Mouse (Mus musculus): ENCODE results near the gene Cyp2f2. TPM values are rescaled to one million over a fixed set of nuclear protein-coding genes. Genes with fewer than 3 reads are reported as not detected.
A peak's percentile ranks its signal among the peaks of the same experiment; 100 is the strongest.

The Cyp2f2 gene
- polyA plus RNA-seq, 1 experiment from 2014 or later, result not detected

- Histone ChIP-seq H3K4me2 (ENCODE audit: low read depth) (peak within 1 kb of the TSS; percentile 63), H3K9me3 (ENCODE audit: control insufficient read depth, low read length) (no peaks in the 10 kb centered on the region), H3K36me3 (ENCODE audit: control insufficient read depth, insufficient read depth, low read length) (0 out of 2 replicates have a peak, but pooled peaks cover 2% of the 10 kb centered on the region), H3K27ac (ENCODE audit: low read depth, low read length) (peak within 1 kb of the TSS; percentile 94), H3K4me3 (ENCODE audit: low read depth, low read length) (peak within 1 kb of the TSS; percentile 72), H3K4me1 (ENCODE audit: control insufficient read depth, insufficient read depth, low read length) (peaks cover 20% of the 10 kb centered on the region), H3K9ac (ENCODE audit: low read length) (peak within 1 kb of the TSS; percentile 87), H3K27me3 (ENCODE audit: control insufficient read depth, insufficient read depth, low read length) (no peaks in the 10 kb centered on the region)
- peak; percentile 77 for ATAC-seq (ENCODE audit: insufficient read depth, low FRiP score, low TSS enrichment)
- WGBS, result 2% methylated on average over 44 of the region's 61 CpGs
- DNase-seq (ENCODE audit: low spot score), result peak; percentile 94
Observed at GRCm38 (mm10) chr7:27166614-27167474, 47.1 kb downstream of the Cyp2f2 start, which contains the start of gene Egln2. Gene Egln2 (minus strand): TSS chr7:27166802.

- Histone ChIP-seq H3K27ac (ENCODE audit: low read depth, low read length) (0 out of 2 replicates have a peak overlapping the region, but pooled peaks have one; percentile 60), H3K4me3 (ENCODE audit: low read depth, low read length) (peak overlapping the region; percentile 72), H3K9me3 (ENCODE audit: control insufficient read depth, low read length) (no peaks in the 10 kb centered on the region), H3K4me2 (ENCODE audit: low read depth) (peak overlapping the region; percentile 63), H3K4me1 (ENCODE audit: control insufficient read depth, insufficient read depth, low read length) (peaks cover 20% of the 10 kb centered on the region), H3K9ac (ENCODE audit: low read length) (peak overlapping the region; percentile 33), H3K27me3 (ENCODE audit: control insufficient read depth, insufficient read depth, low read length) (no peaks in the 10 kb centered on the region), H3K36me3 (ENCODE audit: control insufficient read depth, insufficient read depth, low read length) (no peaks in the 10 kb centered on the region)
- DNase-seq (ENCODE audit: low spot score) (no peak), ATAC-seq (ENCODE audit: insufficient read depth, low FRiP score, low TSS enrichment) (no peak)
- WGBS, result 75% methylated on average over 11 of the region's 11 CpGs
Observed at GRCm38 (mm10) chr7:27167475-27168094, 47.9 kb downstream of the Cyp2f2 start.

GRCm38 (mm10) chr7:27168371-27168770 lies 48.7 kb downstream of the Cyp2f2 start:
- peaks cover 20% of the 10 kb centered on the region for H3K4me1 ChIP-seq (ENCODE audit: control insufficient read depth, insufficient read depth, low read length)
- H3K9ac ChIP-seq (ENCODE audit: low read length), result no peak overlapping the region
- H3K9me3 ChIP-seq (ENCODE audit: control insufficient read depth, low read length), result no peaks in the 10 kb centered on the region
- peaks cover 2% of the 10 kb centered on the region; the same call in 1 of the 2 replicates for H3K36me3 ChIP-seq (ENCODE audit: control insufficient read depth, insufficient read depth, low read length)
- H3K27me3 ChIP-seq (ENCODE audit: control insufficient read depth, insufficient read depth, low read length), result no peaks in the 10 kb centered on the region
- H3K4me3 ChIP-seq (ENCODE audit: low read depth, low read length), result no peak overlapping the region
- no peak overlapping the region for H3K27ac ChIP-seq (ENCODE audit: low read depth, low read length)
- no peak overlapping the region for H3K4me2 ChIP-seq (ENCODE audit: low read depth)
- ATAC-seq (ENCODE audit: insufficient read depth, low FRiP score, low TSS enrichment) (no peak), DNase-seq (ENCODE audit: low spot score) (no peak)
- WGBS, result 91% methylated on average over 5 of the region's 5 CpGs

GRCm38 (mm10) chr7:27170981-27171380 lies 51.3 kb downstream of the Cyp2f2 start:
- no peaks in the 10 kb centered on the region; the same call in 1 of the 2 replicates for H3K4me1 ChIP-seq (ENCODE audit: control insufficient read depth, insufficient read depth, low read length)
- DNase-seq (ENCODE audit: low spot score) (no peak), ATAC-seq (ENCODE audit: insufficient read depth, low FRiP score, low TSS enrichment) (no peak)
- WGBS, result 92% methylated on average over 3 of the region's 3 CpGs
- no peaks in the 10 kb centered on the region for H3K9me3 ChIP-seq (ENCODE audit: control insufficient read depth, low read length)
- H3K36me3 ChIP-seq (ENCODE audit: control insufficient read depth, insufficient read depth, low read length), result peaks cover 2% of the 10 kb centered on the region; the same call in 1 of the 2 replicates
- H3K27ac ChIP-seq (ENCODE audit: low read depth, low read length), result no peak overlapping the region
- H3K9ac ChIP-seq (ENCODE audit: low read length), result no peak overlapping the region
- no peak overlapping the region for H3K4me3 ChIP-seq (ENCODE audit: low read depth, low read length)
- no peak overlapping the region for H3K4me2 ChIP-seq (ENCODE audit: low read depth)
- H3K27me3 ChIP-seq (ENCODE audit: control insufficient read depth, insufficient read depth, low read length), result no peaks in the 10 kb centered on the region

- Histone ChIP-seq H3K27ac (ENCODE audit: low read depth, low read length) (no peak overlapping the region), H3K9ac (ENCODE audit: low read length) (no peak overlapping the region), H3K27me3 (ENCODE audit: control insufficient read depth, insufficient read depth, low read length) (no peaks in the 10 kb centered on the region), H3K36me3 (ENCODE audit: control insufficient read depth, insufficient read depth, low read length) (peaks cover 2% of the 10 kb centered on the region; the same call in 1 of the 2 replicates), H3K4me1 (ENCODE audit: control insufficient read depth, insufficient read depth, low read length) (peaks cover 5% of the 10 kb centered on the region), H3K4me2 (ENCODE audit: low read depth) (no peak overlapping the region), H3K9me3 (ENCODE audit: control insufficient read depth, low read length) (no peaks in the 10 kb centered on the region), H3K4me3 (ENCODE audit: low read depth, low read length) (no peak overlapping the region)
- WGBS, result 95% methylated on average over 14 of the region's 15 CpGs
- DNase-seq (ENCODE audit: low spot score) (no peak), ATAC-seq (ENCODE audit: insufficient read depth, low FRiP score, low TSS enrichment) (no peak)
Observed at GRCm38 (mm10) chr7:27174496-27174895, 54.8 kb downstream of the Cyp2f2 start.

GRCm38 (mm10) chr7:27174896-27175295 lies 55.2 kb downstream of the Cyp2f2 start:
- H3K4me3 ChIP-seq (ENCODE audit: low read depth, low read length), result no peak overlapping the region
- no peak for ATAC-seq (ENCODE audit: insufficient read depth, low FRiP score, low TSS enrichment)
- no peak for DNase-seq (ENCODE audit: low spot score)

GRCm38 (mm10) chr7:27177942-27178323 lies 58.2 kb downstream of the Cyp2f2 start:
- DNase-seq (ENCODE audit: low spot score), result no peak
- H3K36me3 ChIP-seq (ENCODE audit: control insufficient read depth, insufficient read depth, low read length), result peaks cover 1% of the 10 kb centered on the region; the same call in 1 of the 2 replicates
- WGBS, result 24% methylated on average over 4 of the region's 4 CpGs
- peak overlapping the region; percentile 83 for H3K27ac ChIP-seq (ENCODE audit: low read depth, low read length)
- H3K9ac ChIP-seq (ENCODE audit: low read length), result peak overlapping the region; percentile 52
- H3K4me3 ChIP-seq (ENCODE audit: low read depth, low read length), result peak overlapping the region; percentile 65
- H3K9me3 ChIP-seq (ENCODE audit: control insufficient read depth, low read length), result no peaks in the 10 kb centered on the region
- H3K4me2 ChIP-seq (ENCODE audit: low read depth), result peak overlapping the region; percentile 55
- no peak for ATAC-seq (ENCODE audit: insufficient read depth, low FRiP score, low TSS enrichment)
- H3K4me1 ChIP-seq (ENCODE audit: control insufficient read depth, insufficient read depth, low read length), result peaks cover 5% of the 10 kb centered on the region
- H3K27me3 ChIP-seq (ENCODE audit: control insufficient read depth, insufficient read depth, low read length), result no peaks in the 10 kb centered on the region

More at GRCm38 (mm10) chr7:27174896-27175295, 55.2 kb downstream of the Cyp2f2 start:
- Histone ChIP-seq H3K36me3 (ENCODE audit: control insufficient read depth, insufficient read depth, low read length) (peaks cover 2% of the 10 kb centered on the region; the same call in 1 of the 2 replicates), H3K27me3 (ENCODE audit: control insufficient read depth, insufficient read depth, low read length) (no peaks in the 10 kb centered on the region), H3K4me2 (ENCODE audit: low read depth) (no peak overlapping the region), H3K4me1 (ENCODE audit: control insufficient read depth, insufficient read depth, low read length) (peaks cover 5% of the 10 kb centered on the region), H3K9ac (ENCODE audit: low read length) (no peak overlapping the region), H3K27ac (ENCODE audit: low read depth, low read length) (no peak overlapping the region), H3K9me3 (ENCODE audit: control insufficient read depth, low read length) (no peaks in the 10 kb centered on the region)
- WGBS, result 96% methylated on average over 7 of the region's 7 CpGs

- H3K4me1 ChIP-seq (ENCODE audit: control insufficient read depth, insufficient read depth, low read length), result peaks cover 5% of the 10 kb centered on the region
- H3K4me2 ChIP-seq (ENCODE audit: low read depth), result peak within 1 kb of the TSS; percentile 55
- no peaks in the 10 kb centered on the region for H3K27me3 ChIP-seq (ENCODE audit: control insufficient read depth, insufficient read depth, low read length)
- peak within 1 kb of the TSS; percentile 83 for H3K27ac ChIP-seq (ENCODE audit: low read depth, low read length)
- peak within 1 kb of the TSS; percentile 52 for H3K9ac ChIP-seq (ENCODE audit: low read length)
- DNase-seq (ENCODE audit: low spot score) (peak; percentile 99), ATAC-seq (ENCODE audit: insufficient read depth, low FRiP score, low TSS enrichment) (peak; percentile 98)
- H3K9me3 ChIP-seq (ENCODE audit: control insufficient read depth, low read length), result no peaks in the 10 kb centered on the region
- H3K36me3 ChIP-seq (ENCODE audit: control insufficient read depth, insufficient read depth, low read length), result no peaks in the 10 kb centered on the region; the same call in 1 of the 2 replicates
- H3K4me3 ChIP-seq (ENCODE audit: low read depth, low read length), result peak within 1 kb of the TSS; percentile 65
- under 1% methylated on average over 50 of the region's 53 CpGs for WGBS
Observed at GRCm38 (mm10) chr7:27178324-27179216, 58.9 kb downstream of the Cyp2f2 start, which contains the start of gene Rab4b. Gene Rab4b (minus strand): TSS chr7:27178896.
